Mouse (Mus musculus): ENCODE measurements at regions not wholly inside any gene's neighbourhood (a gene's known extent, or its start where the extent isn't known, plus 50 kb on each side); places are given as distances from the start of the nearest gene placed in this dataset.

DNA sequence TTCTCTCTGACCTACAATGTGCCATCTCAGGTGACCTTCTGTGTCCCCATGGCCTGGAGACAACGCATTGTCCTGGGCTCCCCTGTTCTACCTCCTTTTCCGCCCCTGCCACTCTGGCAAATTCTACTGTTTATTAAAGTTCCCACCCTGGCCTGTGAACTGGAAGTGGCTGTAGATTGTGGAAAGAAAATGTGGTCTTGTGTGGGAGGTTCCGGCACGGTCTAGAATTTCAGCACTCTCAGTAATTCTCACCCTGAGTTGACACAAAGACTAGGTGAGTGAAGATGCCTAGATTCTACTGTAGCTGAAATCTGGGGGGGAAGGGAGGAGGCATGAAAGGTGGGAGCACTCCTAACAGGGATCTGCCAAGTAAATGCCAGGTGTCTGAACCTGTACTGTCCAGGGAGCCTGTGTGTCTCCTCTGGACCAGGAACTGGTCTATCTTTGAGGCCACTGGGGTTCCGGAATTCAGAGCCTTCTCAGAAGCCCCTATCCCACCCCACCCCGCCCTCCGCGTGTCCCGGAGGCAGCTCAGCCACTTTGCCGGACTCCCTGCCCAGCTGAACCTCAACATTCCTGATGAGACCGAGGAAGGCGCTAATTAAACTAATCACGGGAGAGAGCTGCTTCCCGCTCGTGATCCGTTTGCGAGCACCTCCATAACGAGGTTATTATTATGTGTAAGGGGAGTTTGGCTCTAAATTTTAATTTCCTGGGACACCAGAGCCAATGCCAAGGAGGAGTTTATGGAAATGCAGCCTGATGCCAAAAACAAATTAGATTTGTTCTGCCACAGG lies 77.3 kb upstream of the Cpsf6 start:
- in situ Hi-C loops (cut with MboI; ENCODE audit: low pct_ligation_motif_present, low pct_unique_long_range_greater_than_20kb, low sequenced_read_pairs): no loop called here
- Histone ChIP-seq H3K4me1 (ENCODE audit: control insufficient read depth in 1 of 2, insufficient read depth in 2 of 2) (peaks cover 0 to 5% of the 10 kb centered on the region in 2 experiments; a peak in 2 of 4 replicates), H3K9ac (ENCODE audit: insufficient read depth, low read depth) (no peak overlapping the region), H3K4me2 (ENCODE audit: insufficient read depth, low read depth, poor library complexity, severe bottlenecking) (no peak overlapping the region), H3K4me3 (replicated peaks in 1 of 3; ENCODE audit: low read depth in 2 of 3, low read length in 2 of 3, poor library complexity in 1 of 3) (no peak overlapping the region), H3K36me3 (replicated peaks in 1 of 2; ENCODE audit: control insufficient read depth in 1 of 2, insufficient read depth in 1 of 2, low read length in 1 of 2) (no peaks in the 10 kb centered on the region), H3K79me2 (replicated peaks; ENCODE audit: control insufficient read depth, extremely low read depth, insufficient read depth, poor library complexity, severe bottlenecking) (no peaks in the 10 kb centered on the region), H3K9me3 (replicated peaks; ENCODE audit: low read length) (no peaks in the 10 kb centered on the region), H3K27ac (ENCODE audit: insufficient read depth, low read depth) (no peak overlapping the region), H3K27me3 (replicated peaks) (no peaks in the 10 kb centered on the region)
- dilution Hi-C loops (cut with MboI; ENCODE audit: extremely low pct_ligation_motif_present, extremely low pct_unique_long_range_greater_than_20kb, low sequenced_read_pairs): no loop called here
- no peak for TF ChIP-seq RCOR1 (conservative IDR thresholded peaks at IDR 0.05; ENCODE audit: low read depth, low read length)
- TF ChIP-seq CHD1 (IDR thresholded peaks at IDR 0.05; ENCODE audit: low read depth, low read length): no peak
- TF ChIP-seq MEF2A (IDR thresholded peaks at IDR 0.05; ENCODE audit: borderline replicate concordance, low read depth, low read length): no peak
- no peak for DNase-seq (ENCODE audit: extremely low read depth)

DNA sequence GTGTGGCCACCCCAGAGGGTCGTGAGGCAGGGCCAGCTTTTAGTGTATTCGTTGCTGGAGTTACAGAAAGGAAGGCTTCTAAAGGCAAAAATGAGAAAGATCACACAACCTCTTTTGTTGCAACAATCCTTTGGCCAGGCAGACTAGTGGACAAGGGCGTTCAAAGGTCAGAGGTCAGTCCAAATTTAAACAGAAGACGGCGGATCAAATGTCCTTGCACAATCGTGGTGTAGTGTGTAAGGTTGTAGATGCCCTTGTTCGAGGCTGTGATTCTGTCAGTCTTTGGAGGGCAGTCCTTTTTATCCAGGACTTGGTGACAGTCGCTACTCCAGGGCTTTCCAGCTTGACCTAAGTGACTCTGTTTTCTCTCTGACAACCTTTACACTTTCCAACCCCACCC lies 76.6 kb upstream of the Cpsf6 start:
- Histone ChIP-seq H3K79me2 (replicated peaks; ENCODE audit: control insufficient read depth, extremely low read depth, insufficient read depth, poor library complexity, severe bottlenecking) (no peaks in the 10 kb centered on the region), H3K9me3 (replicated peaks; ENCODE audit: low read length) (no peaks in the 10 kb centered on the region), H3K27me3 (replicated peaks) (no peaks in the 10 kb centered on the region), H3K9ac (ENCODE audit: insufficient read depth, low read depth) (no peak overlapping the region), H3K4me3 (replicated peaks in 1 of 3; ENCODE audit: low read depth in 2 of 3, low read length in 2 of 3, poor library complexity in 1 of 3) (no peak overlapping the region), H3K4me1 (ENCODE audit: control insufficient read depth in 1 of 2, insufficient read depth in 2 of 2) (peaks cover 0 to 9% of the 10 kb centered on the region in 2 experiments; a peak in 2 of 4 replicates), H3K4me2 (ENCODE audit: insufficient read depth, low read depth, poor library complexity, severe bottlenecking) (no peak overlapping the region), H3K27ac (ENCODE audit: insufficient read depth, low read depth) (no peak overlapping the region), H3K36me3 (replicated peaks in 1 of 2; ENCODE audit: control insufficient read depth in 1 of 2, insufficient read depth in 1 of 2, low read length in 1 of 2) (no peaks in the 10 kb centered on the region)
- DNase-seq (ENCODE audit: extremely low read depth): no peak
- dilution Hi-C loops (cut with MboI; ENCODE audit: extremely low pct_ligation_motif_present, extremely low pct_unique_long_range_greater_than_20kb, low sequenced_read_pairs) (no loop called here), in situ Hi-C loops (cut with MboI; ENCODE audit: low pct_ligation_motif_present, low pct_unique_long_range_greater_than_20kb, low sequenced_read_pairs) (no loop called here)
- TF ChIP-seq RCOR1 (conservative IDR thresholded peaks at IDR 0.05; ENCODE audit: low read depth, low read length): no peak
- no peak for TF ChIP-seq ELF1 (IDR thresholded peaks at IDR 0.05; ENCODE audit: low read depth, low read length)

DNA sequence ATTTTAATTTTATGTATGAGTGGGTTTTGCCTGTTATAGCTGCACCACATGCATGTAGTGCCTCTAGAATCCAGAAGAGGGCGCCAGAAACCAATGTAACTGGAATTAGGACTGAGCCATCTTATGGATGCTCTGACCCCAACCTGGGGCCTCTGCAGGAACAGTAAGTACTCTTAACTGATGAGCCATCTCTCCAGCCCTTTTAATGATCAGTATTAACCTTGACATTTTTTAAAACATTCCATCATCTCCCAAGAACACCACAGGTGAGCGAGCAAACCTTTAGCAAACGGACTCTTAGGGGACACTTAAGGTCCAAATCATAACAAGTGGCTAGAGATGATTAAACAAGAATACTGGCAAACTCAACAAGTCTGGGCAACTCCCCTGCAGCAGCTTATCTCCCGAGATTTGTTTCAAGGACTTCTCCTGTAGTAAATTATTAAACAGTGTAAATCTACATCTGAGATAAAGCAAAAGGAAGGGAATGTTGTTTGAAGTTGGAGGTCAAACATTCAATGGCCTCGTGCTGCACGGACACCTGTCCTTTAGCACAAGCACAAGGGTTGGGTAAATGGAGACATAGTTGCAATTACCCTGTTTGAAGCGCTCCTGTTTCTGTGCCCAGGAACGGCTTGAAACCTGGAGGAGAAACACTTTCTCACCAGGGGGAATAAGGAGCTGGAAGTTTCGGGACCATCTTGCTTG lies 75.9 kb upstream of the Cpsf6 start:
- in situ Hi-C loops (cut with MboI; ENCODE audit: low pct_ligation_motif_present, low pct_unique_long_range_greater_than_20kb, low sequenced_read_pairs) (no loop called here), dilution Hi-C loops (cut with MboI; ENCODE audit: extremely low pct_ligation_motif_present, extremely low pct_unique_long_range_greater_than_20kb, low sequenced_read_pairs) (no loop called here)
- H3K4me2 ChIP-seq (ENCODE audit: insufficient read depth, low read depth, poor library complexity, severe bottlenecking): no peak overlapping the region
- no peak overlapping the region for H3K9ac ChIP-seq (ENCODE audit: insufficient read depth, low read depth)
- no peaks in the 10 kb centered on the region for H3K36me3 ChIP-seq (replicated peaks in 1 of 2; ENCODE audit: control insufficient read depth in 1 of 2, insufficient read depth in 1 of 2, low read length in 1 of 2)
- H3K27me3 ChIP-seq (replicated peaks): no peaks in the 10 kb centered on the region
- no peaks in the 10 kb centered on the region for H3K9me3 ChIP-seq (replicated peaks; ENCODE audit: low read length)
- no peak overlapping the region for H3K4me3 ChIP-seq (replicated peaks in 1 of 3; ENCODE audit: low read depth in 2 of 3, low read length in 2 of 3, poor library complexity in 1 of 3)
- H3K79me2 ChIP-seq (replicated peaks; ENCODE audit: control insufficient read depth, extremely low read depth, insufficient read depth, poor library complexity, severe bottlenecking): no peaks in the 10 kb centered on the region
- TF ChIP-seq HCFC1 (IDR thresholded peaks at IDR 0.05; ENCODE audit: low read depth, low read length) (no peak), MAFK (IDR thresholded peaks at IDR 0.05; ENCODE audit: insufficient replicate concordance, low read length) (no peak), CTCF (conservative IDR thresholded peaks at IDR 0.05 in 1 of 2, IDR thresholded peaks at IDR 0.05 in 1 of 2; ENCODE audit: low read depth in 2 of 2, low read length in 2 of 2) (peak; percentile 68 to 90), EP300 (IDR thresholded peaks at IDR 0.05; ENCODE audit: low read length) (no peak), USF1 (IDR thresholded peaks at IDR 0.05; ENCODE audit: low read depth, low read length) (no peak), CHD2 (IDR thresholded peaks at IDR 0.05; ENCODE audit: low read length) (no peak), CHD1 (IDR thresholded peaks at IDR 0.05; ENCODE audit: low read depth, low read length) (no peak), ZMIZ1 (IDR thresholded peaks at IDR 0.05; ENCODE audit: low read depth, low read length) (no peak), USF2 (conservative IDR thresholded peaks at IDR 0.05; ENCODE audit: low read depth, low read length) (no peak), JUND (conservative IDR thresholded peaks at IDR 0.05; ENCODE audit: low read depth, low read length) (no peak; the same call in 1 of the 2 replicates), UBTF (IDR thresholded peaks at IDR 0.05; ENCODE audit: low read depth, low read length) (no peak), MXI1 (IDR thresholded peaks at IDR 0.05; ENCODE audit: low read depth, low read length) (no peak), ZC3H11A (IDR thresholded peaks at IDR 0.05; ENCODE audit: low read depth, low read length) (peak; percentile 75), RAD21 (IDR thresholded peaks at IDR 0.05; ENCODE audit: low read depth, low read length) (peak; percentile 90), SMC3 (IDR thresholded peaks at IDR 0.05; ENCODE audit: low read depth, low read length) (peak; percentile 81), MYC (IDR thresholded peaks at IDR 0.05; ENCODE audit: low read depth, low read length) (no peak), ZNF384 (IDR thresholded peaks at IDR 0.05; ENCODE audit: low read depth, low read length) (no peak)
- peaks cover 0 to 9% of the 10 kb centered on the region in 2 experiments; a peak in 2 of 4 replicates for H3K4me1 ChIP-seq (ENCODE audit: control insufficient read depth in 1 of 2, insufficient read depth in 2 of 2)
- DNase-seq (ENCODE audit: extremely low read depth): peak; percentile 70
- H3K27ac ChIP-seq (ENCODE audit: insufficient read depth, low read depth): no peak overlapping the region

Data from CH12.LX (cell line).